Comparison of ENCODE assay signal across 10 mouse cellular contexts in genomic region chr14:48443796-48444195, GRCm38 (mm10). TPM values are rescaled to one million over a fixed set of nuclear protein-coding genes. Genes with fewer than 3 reads are reported as not detected.
DNase-seq lines count a peak whose midpoint lies in the region; ATAC-seq and TF ChIP-seq lines count a peak whose summit lies in the region.
"Had no signal": no experiment of that assay in that cellular context is flagged by ENCODE, and none has a peak within 500 bp of the region (broad histone marks: within the 10 kb centered on the region; RNA-seq: fewer than 3 reads in every experiment).

No protein-coding gene starts in this region.

- H3K4me1 ChIP-seq in kidney, postnatal 0 days (replicated peaks; ENCODE audit: insufficient read depth, low read length): 0 out of 2 replicates have a peak, but pooled peaks cover 3% of the 10 kb centered on the region
- H3K4me1 ChIP-seq in stomach, postnatal 0 days (replicated peaks; ENCODE audit: control insufficient read depth, insufficient read depth): no peaks in the 10 kb centered on the region

- no peak overlapping the region for H3K9ac ChIP-seq in kidney, postnatal 0 days (ENCODE audit: low read depth, low read length)
- H3K9ac ChIP-seq in stomach, postnatal 0 days (ENCODE audit: low read length): no peak overlapping the region
- H3K9ac ChIP-seq: midbrain, embryonic 13.5 days had no signal

- intact Hi-C loops in left cerebral cortex, postnatal 4 days (cut with DNase I): loop anchor here (10.0 kb wide), 1 partner anchor 211 kb away; no protein-coding TSS in a partner anchor

- H3K27me3 ChIP-seq in kidney, postnatal 0 days (ENCODE audit: insufficient read depth, low read length): no peaks in the 10 kb centered on the region
- H3K27me3 ChIP-seq in stomach, postnatal 0 days (ENCODE audit: control insufficient read depth, insufficient read depth, low read length): no peaks in the 10 kb centered on the region
- H3K27me3 ChIP-seq: midbrain, embryonic 13.5 days had no signal

- no peaks in the 10 kb centered on the region for H3K36me3 ChIP-seq in kidney, postnatal 0 days (ENCODE audit: insufficient read depth, low read length)
- H3K36me3 ChIP-seq in stomach, postnatal 0 days (ENCODE audit: control insufficient read depth, insufficient read depth, low read length): no peaks in the 10 kb centered on the region
- H3K36me3 ChIP-seq: limb, embryonic 10.5 days; midbrain, embryonic 13.5 days had no signal

- 37% methylated on average over 3 of the region's 3 CpGs for WGBS in kidney, postnatal 0 days
- 45% methylated on average over 3 of the region's 3 CpGs for WGBS in stomach, postnatal 0 days

- no peaks in the 10 kb centered on the region for H3K9me3 ChIP-seq in kidney, postnatal 0 days (replicated peaks; ENCODE audit: low read length)
- no peaks in the 10 kb centered on the region for H3K9me3 ChIP-seq in stomach, postnatal 0 days (ENCODE audit: control insufficient read depth, low read length)
- H3K9me3 ChIP-seq: limb, embryonic 10.5 days; midbrain, embryonic 13.5 days had no signal

- no peak for ATAC-seq in kidney, postnatal 0 days (replicated peaks; ENCODE audit: low FRiP score, low read depth)
- ATAC-seq in stomach, postnatal 0 days (ENCODE audit: low FRiP score, low TSS enrichment): no peak
- ATAC-seq: midbrain, embryonic 13.5 days had no signal

- H3K27ac ChIP-seq in kidney, postnatal 0 days: no peak overlapping the region
- H3K27ac ChIP-seq in stomach, postnatal 0 days (replicated peaks): no peak overlapping the region
- H3K27ac ChIP-seq: limb, embryonic 10.5 days; midbrain, embryonic 13.5 days had no signal

- H3K4me3 ChIP-seq in kidney, postnatal 0 days (replicated peaks; ENCODE audit: low read depth, low read length): no peak overlapping the region
- H3K4me3 ChIP-seq in stomach, postnatal 0 days (ENCODE audit: low read depth, low read length): no peak overlapping the region
- H3K4me3 ChIP-seq: limb, embryonic 10.5 days; midbrain, embryonic 13.5 days had no signal

- no peak for TF ChIP-seq CTCF in kidney, postnatal 0 days (IDR thresholded peaks at IDR 0.05; ENCODE audit: low read depth)
- no peak for TF ChIP-seq CTCF in stomach, postnatal 0 days (IDR thresholded peaks at IDR 0.05; ENCODE audit: low read depth)

- no peak for TF ChIP-seq EP300 in stomach, postnatal 0 days (optimal IDR thresholded peaks at IDR 0.05)

- no peak overlapping the region for H3K4me2 ChIP-seq in kidney, postnatal 0 days (ENCODE audit: low read length)
- H3K4me2 ChIP-seq in stomach, postnatal 0 days (replicated peaks; ENCODE audit: low read depth): no peak overlapping the region
- H3K4me2 ChIP-seq: midbrain, embryonic 13.5 days had no signal

- DNase-seq in cerebellum, adult 9-11 months: peak; percentile 21
- no peak for DNase-seq in cerebellum, adult 11-12 months
- peak; percentile 26 for DNase-seq in ovary, adult 18-20 months (ENCODE audit: low spot score)
- no peak for DNase-seq in ovary, postnatal 10 days (ENCODE audit: low spot score)
- peak; percentile 15 for DNase-seq in kidney, postnatal 0 days (ENCODE audit: low spot score)
- DNase-seq in stomach, postnatal 0 days (ENCODE audit: low spot score): peak; percentile 48
- no peak for DNase-seq in frontal cortex, postnatal 25 days (ENCODE audit: low spot score in 2 of 2)
- no peak for DNase-seq in left cerebral cortex, postnatal 4 days

RNA-seq across cellular contexts. Expression of gene Tmem260, which starts 2.1 kb away (rescaled TPM):
- polyA plus RNA-seq in kidney, postnatal 0 days (2015; fragmentation: Nextera tagmentation; extraction: Ambion mirVana): 13.3 and 14.5 TPM in 2 replicates
- polyA plus RNA-seq in stomach, postnatal 0 days (2015; fragmentation: Nextera tagmentation; extraction: Ambion mirVana): 6.8 and 7.8 TPM in 2 replicates
- total RNA-seq in left cerebral cortex, postnatal 4 days (2021): 10 to 100 TPM; 18.4 to 21.3 TPM

Comparison
In these comparisons a context has a peak if more than half of its experiments do, and no peak if none do; other contexts are left out.
1. DNase-seq: peak in cerebellum, adult 9-11 months (single experiment), ovary, adult 18-20 months (single experiment), kidney, postnatal 0 days (single experiment) and stomach, postnatal 0 days (single experiment); none in cerebellum, adult 11-12 months (single experiment), ovary, postnatal 10 days (single experiment), frontal cortex, postnatal 25 days (0 of 2) and left cerebral cortex, postnatal 4 days (single experiment).